ENCODE assay signal across 7 mouse cellular contexts in genomic region chr4:132757633-132758351, GRCm38 (mm10). TPM values are rescaled to one million over a fixed set of nuclear protein-coding genes. Genes with fewer than 3 reads are reported as not detected.
DNase-seq lines count a peak whose midpoint lies in the region; ATAC-seq and TF ChIP-seq lines count a peak whose summit lies in the region.

No protein-coding gene starts in this region.

- ATAC-seq in hindbrain, postnatal 0 days: no peak
- no peak for ATAC-seq in hindbrain, embryonic 14.5 days (ENCODE audit: low FRiP score)
- no peak for ATAC-seq in megakaryocyte, adult 5-6 weeks (ENCODE audit: poor library complexity, severe bottlenecking)
- ATAC-seq in embryonic facial prominence, embryonic 13.5 days (ENCODE audit: insufficient number of reproducible peaks, insufficient read depth, low FRiP score, low TSS enrichment, low read depth): no peak
- ATAC-seq in stomach, embryonic 15.5 days (ENCODE audit: insufficient read depth, low FRiP score, low read depth): no peak

- H3K36me3 ChIP-seq in hindbrain, postnatal 0 days (ENCODE audit: insufficient read depth, low read length): no peaks in the 10 kb centered on the region
- H3K36me3 ChIP-seq in hindbrain, embryonic 14.5 days (replicated peaks; ENCODE audit: control insufficient read depth, insufficient read depth): no peaks in the 10 kb centered on the region
- H3K36me3 ChIP-seq in megakaryocyte, embryonic 14.5 days (replicated peaks; ENCODE audit: low read length): no peaks in the 10 kb centered on the region
- no peaks in the 10 kb centered on the region for H3K36me3 ChIP-seq in embryonic facial prominence, embryonic 13.5 days
- no peaks in the 10 kb centered on the region for H3K36me3 ChIP-seq in stomach, embryonic 15.5 days

- TF ChIP-seq CTCF in hindbrain, postnatal 0 days (IDR thresholded peaks at IDR 0.05; ENCODE audit: low read depth): no peak

- H3K27me3 ChIP-seq in hindbrain, postnatal 0 days (ENCODE audit: insufficient read depth, low read length): 0 out of 2 replicates have a peak, but pooled peaks cover 7% of the 10 kb centered on the region
- H3K27me3 ChIP-seq in hindbrain, embryonic 14.5 days (ENCODE audit: control insufficient read depth, insufficient read depth, low read length): peaks cover 15% of the 10 kb centered on the region; the same call in 1 of the 2 replicates
- H3K27me3 ChIP-seq in megakaryocyte, embryonic 14.5 days (replicated peaks): peaks cover 39% of the 10 kb centered on the region
- H3K27me3 ChIP-seq in embryonic facial prominence, embryonic 13.5 days: peaks cover 10% of the 10 kb centered on the region
- H3K27me3 ChIP-seq in stomach, embryonic 15.5 days (replicated peaks): no peaks in the 10 kb centered on the region

- no peak overlapping the region for H3K27ac ChIP-seq in hindbrain, postnatal 0 days
- H3K27ac ChIP-seq in hindbrain, embryonic 14.5 days: no peak overlapping the region
- no peak overlapping the region for H3K27ac ChIP-seq in embryonic facial prominence, embryonic 13.5 days
- H3K27ac ChIP-seq in stomach, embryonic 15.5 days: no peak overlapping the region

- H3K4me2 ChIP-seq in hindbrain, postnatal 0 days (ENCODE audit: low read depth, low read length): peak overlapping the region; percentile 93; the same call in 1 of the 2 replicates
- no peak overlapping the region for H3K4me2 ChIP-seq in hindbrain, embryonic 14.5 days (replicated peaks)
- peak overlapping the region; percentile 92 for H3K4me2 ChIP-seq in embryonic facial prominence, embryonic 13.5 days
- H3K4me2 ChIP-seq in stomach, embryonic 15.5 days: peak overlapping the region; percentile 93; the same call in 1 of the 2 replicates

- no peak overlapping the region for H3K4me3 ChIP-seq in hindbrain, postnatal 0 days (ENCODE audit: low read length)
- H3K4me3 ChIP-seq in hindbrain, embryonic 14.5 days (replicated peaks; ENCODE audit: low read length): no peak overlapping the region
- H3K4me3 ChIP-seq in megakaryocyte, embryonic 14.5 days (replicated peaks): peak overlapping the region; percentile 90
- no peak overlapping the region for H3K4me3 ChIP-seq in embryonic facial prominence, embryonic 13.5 days
- no peak overlapping the region for H3K4me3 ChIP-seq in stomach, embryonic 15.5 days (replicated peaks)

- WGBS in hindbrain, postnatal 0 days: 88% methylated on average over 7 of the region's 7 CpGs
- 87% methylated on average over 7 of the region's 7 CpGs for WGBS in hindbrain, embryonic 14.5 days
- 81% methylated on average over 7 of the region's 7 CpGs for WGBS in embryonic facial prominence, embryonic 13.5 days
- WGBS in stomach, embryonic 15.5 days: 72% methylated on average over 7 of the region's 7 CpGs

- H3K9ac ChIP-seq in hindbrain, postnatal 0 days (replicated peaks; ENCODE audit: low read length): peak overlapping the region; percentile 37; the same call in 1 of the 2 replicates
- H3K9ac ChIP-seq in hindbrain, embryonic 14.5 days: no peak overlapping the region
- H3K9ac ChIP-seq in embryonic facial prominence, embryonic 13.5 days: no peak overlapping the region; the same call in 1 of the 2 replicates
- H3K9ac ChIP-seq in stomach, embryonic 15.5 days: no peak overlapping the region

- H3K4me1 ChIP-seq in hindbrain, postnatal 0 days (ENCODE audit: insufficient read depth, low read length): peaks cover 7% of the 10 kb centered on the region; the same call in 1 of the 2 replicates
- peaks cover 4% of the 10 kb centered on the region; the same call in 1 of the 2 replicates for H3K4me1 ChIP-seq in hindbrain, embryonic 14.5 days (replicated peaks; ENCODE audit: control insufficient read depth, insufficient read depth, low read length)
- peaks cover 34% of the 10 kb centered on the region for H3K4me1 ChIP-seq in megakaryocyte, embryonic 14.5 days
- peaks cover 7% of the 10 kb centered on the region; the same call in 1 of the 2 replicates for H3K4me1 ChIP-seq in embryonic facial prominence, embryonic 13.5 days
- 0 out of 2 replicates have a peak, but pooled peaks cover 3% of the 10 kb centered on the region for H3K4me1 ChIP-seq in stomach, embryonic 15.5 days

- H3K9me3 ChIP-seq in hindbrain, postnatal 0 days (ENCODE audit: low read length): no peaks in the 10 kb centered on the region
- no peaks in the 10 kb centered on the region for H3K9me3 ChIP-seq in hindbrain, embryonic 14.5 days (ENCODE audit: control insufficient read depth, low read length)
- no peaks in the 10 kb centered on the region for H3K9me3 ChIP-seq in megakaryocyte, embryonic 14.5 days
- H3K9me3 ChIP-seq in embryonic facial prominence, embryonic 13.5 days: no peaks in the 10 kb centered on the region
- H3K9me3 ChIP-seq in stomach, embryonic 15.5 days: no peaks in the 10 kb centered on the region

- no peak for DNase-seq in hindbrain, postnatal 0 days (ENCODE audit: low spot score)
- no peak for DNase-seq in hindbrain, embryonic 14.5 days (ENCODE audit: low spot score)
- DNase-seq in urinary bladder, adult 2 months (ENCODE audit: low spot score): no peak

RNA-seq across cellular contexts. Expression of gene Smpdl3b, which starts 0.7 kb away (rescaled TPM):
- total RNA-seq in hindbrain, postnatal 0 days (2014; rRNA removed): 0.47 and 1.0 TPM in 2 replicates
- 0.98 and 1.4 TPM in 2 replicates for polyA plus RNA-seq in hindbrain, postnatal 0 days (2015; fragmentation: Nextera tagmentation; extraction: Ambion mirVana)
- 0.68 and 0.99 TPM in 2 replicates for polyA plus RNA-seq in hindbrain, embryonic 14.5 days (2014; fragmentation: Nextera tagmentation; extraction: Ambion mirVana)
- 0.38 TPM in 1 of 2 replicates, not detected in the other for polyA plus RNA-seq in megakaryocyte, embryonic 14.5 days (2012; ENCODE audit: insufficient read depth, low replicate concordance)
- 3.0 and 4.5 TPM in 2 replicates for total RNA-seq in megakaryocyte, adult 5-6 weeks (2015)
- total RNA-seq in megakaryocyte, adult 5-6 weeks (2017): 3.9 and 4.3 TPM in 2 replicates
- polyA plus RNA-seq in embryonic facial prominence, embryonic 13.5 days (2015; fragmentation: Nextera tagmentation; extraction: Ambion mirVana): 4.8 and 6.3 TPM in 2 replicates
- polyA plus RNA-seq in stomach, embryonic 15.5 days (2015; fragmentation: Nextera tagmentation; extraction: Ambion mirVana): 6.7 and 6.9 TPM in 2 replicates
- polyA plus RNA-seq in urinary bladder, adult 2 months (2012; rRNA removed): 24.0 and 26.4 TPM in 2 replicates

RNA-seq across cellular contexts. Expression of gene Rpa2, which starts 10.3 kb away (rescaled TPM):
- total RNA-seq in hindbrain, postnatal 0 days (2014; rRNA removed): 30.9 and 31.9 TPM in 2 replicates
- polyA plus RNA-seq in hindbrain, postnatal 0 days (2015; fragmentation: Nextera tagmentation; extraction: Ambion mirVana): 37.5 and 42.4 TPM in 2 replicates
- 37.0 and 46.7 TPM in 2 replicates for polyA plus RNA-seq in hindbrain, embryonic 14.5 days (2014; fragmentation: Nextera tagmentation; extraction: Ambion mirVana)
- polyA plus RNA-seq in megakaryocyte, embryonic 14.5 days (2012; ENCODE audit: insufficient read depth, low replicate concordance): 15.4 and 20.1 TPM in 2 replicates
- 28.0 and 28.7 TPM in 2 replicates for total RNA-seq in megakaryocyte, adult 5-6 weeks (2015)
- 22.3 and 27.9 TPM in 2 replicates for total RNA-seq in megakaryocyte, adult 5-6 weeks (2017)
- polyA plus RNA-seq in embryonic facial prominence, embryonic 13.5 days (2015; fragmentation: Nextera tagmentation; extraction: Ambion mirVana): 120 and 127 TPM in 2 replicates
- polyA plus RNA-seq in stomach, embryonic 15.5 days (2015; fragmentation: Nextera tagmentation; extraction: Ambion mirVana): 87.0 and 89.5 TPM in 2 replicates
- 13.3 and 16.8 TPM in 2 replicates for polyA plus RNA-seq in urinary bladder, adult 2 months (2012; rRNA removed)

RNA-seq across cellular contexts. Expression of gene Xkr8, which starts 25.4 kb away (rescaled TPM):
- total RNA-seq in hindbrain, postnatal 0 days (2014; rRNA removed): 5.6 and 6.2 TPM in 2 replicates
- polyA plus RNA-seq in hindbrain, postnatal 0 days (2015; fragmentation: Nextera tagmentation; extraction: Ambion mirVana): 5.0 and 7.3 TPM in 2 replicates
- polyA plus RNA-seq in hindbrain, embryonic 14.5 days (2014; fragmentation: Nextera tagmentation; extraction: Ambion mirVana): 7.4 and 8.8 TPM in 2 replicates
- polyA plus RNA-seq in megakaryocyte, embryonic 14.5 days (2012; ENCODE audit: insufficient read depth, low replicate concordance): 0.26 TPM in 1 of 2 replicates, not detected in the other
- total RNA-seq in megakaryocyte, adult 5-6 weeks (2015): 1.3 and 2.5 TPM in 2 replicates
- total RNA-seq in megakaryocyte, adult 5-6 weeks (2017): 1.1 and 1.5 TPM in 2 replicates
- polyA plus RNA-seq in embryonic facial prominence, embryonic 13.5 days (2015; fragmentation: Nextera tagmentation; extraction: Ambion mirVana): 6.0 and 7.6 TPM in 2 replicates
- 3.8 and 4.4 TPM in 2 replicates for polyA plus RNA-seq in stomach, embryonic 15.5 days (2015; fragmentation: Nextera tagmentation; extraction: Ambion mirVana)
- polyA plus RNA-seq in urinary bladder, adult 2 months (2012; rRNA removed): 3.9 and 6.0 TPM in 2 replicates

RNA-seq across cellular contexts. Expression of gene Themis2, which starts 38.4 kb away (rescaled TPM):
- 0.78 and 0.79 TPM in 2 replicates for total RNA-seq in hindbrain, postnatal 0 days (2014; rRNA removed)
- 0.28 and 0.35 TPM in 2 replicates for polyA plus RNA-seq in hindbrain, postnatal 0 days (2015; fragmentation: Nextera tagmentation; extraction: Ambion mirVana)
- polyA plus RNA-seq in hindbrain, embryonic 14.5 days (2014; fragmentation: Nextera tagmentation; extraction: Ambion mirVana): 0.61 and 0.71 TPM in 2 replicates
- polyA plus RNA-seq in megakaryocyte, embryonic 14.5 days (2012; ENCODE audit: insufficient read depth, low replicate concordance): 0.53 and 20.4 TPM in 2 replicates
- total RNA-seq in megakaryocyte, adult 5-6 weeks (2015): 129 and 136 TPM in 2 replicates
- 84.4 and 95.0 TPM in 2 replicates for total RNA-seq in megakaryocyte, adult 5-6 weeks (2017)
- polyA plus RNA-seq in embryonic facial prominence, embryonic 13.5 days (2015; fragmentation: Nextera tagmentation; extraction: Ambion mirVana): 0.79 and 1.4 TPM in 2 replicates
- 1.3 and 1.8 TPM in 2 replicates for polyA plus RNA-seq in stomach, embryonic 15.5 days (2015; fragmentation: Nextera tagmentation; extraction: Ambion mirVana)
- polyA plus RNA-seq in urinary bladder, adult 2 months (2012; rRNA removed): 5.0 and 7.6 TPM in 2 replicates
